Mouse (Mus musculus) kidney, adult 2 months (tissue): ENCODE results near the gene Hist1h2bk. TPM values are rescaled to one million over a fixed set of nuclear protein-coding genes. Genes with fewer than 3 reads are reported as not detected.
"Not testable (repeated sequence)": the region's sequence is repeated elsewhere in the genome, so short reads cannot be mapped to it uniquely, and the experiment has no call there.

Source experiments
- DNase-seq: peaks from one replicate; pipeline ENCODE4 v3.0.0; 2021
- H3K27ac ChIP-seq: fragments of 200-500 bp; 2 replicates; pipeline ENCODE4 v1.5.1; 2012; ENCODE audit warnings: low read depth, low read length, control low read depth, inconsistent platforms; ENCODE audit not compliant: insufficient read depth
- H3K27me3 ChIP-seq: fragments of 200-500 bp; replicated peaks from 2 replicates; pipeline ENCODE4 v1.6.1; 2012; ENCODE audit warnings: mild to moderate bottlenecking, moderate library complexity, low read length, inconsistent platforms; ENCODE audit not compliant: control insufficient read depth, insufficient read depth
- H3K36me3 ChIP-seq: fragments of 200-500 bp; 2 replicates; pipeline ENCODE4 v1.6.1; 2012; ENCODE audit warnings: mild to moderate bottlenecking, moderate library complexity, low read length, inconsistent platforms; ENCODE audit not compliant: control insufficient read depth, insufficient read depth
- H3K4me1 ChIP-seq: fragments of 200-500 bp; 2 replicates; pipeline ENCODE4 v1.6.1; 2011; ENCODE audit warnings: low read length; ENCODE audit not compliant: control insufficient read depth, insufficient read depth
- H3K4me3 ChIP-seq: fragments of 200-500 bp; 2 replicates; pipeline ENCODE4 v1.5.1; 2011; ENCODE audit warnings: mild to moderate bottlenecking, low read depth, low read length, control low read depth; ENCODE audit not compliant: insufficient read depth
- CTCF ChIP-seq: fragments of 200-500 bp; conservative IDR thresholded peaks from 2 replicates; pipeline ENCODE4 v1.5.1; 2011; ENCODE audit warnings: low read depth, mild to moderate bottlenecking, control low read depth, low read length, moderate library complexity, mixed read lengths; ENCODE audit not compliant: insufficient read depth, insufficient read length
- POLR2A ChIP-seq: fragments of 200-500 bp; IDR thresholded peaks from one replicate; pipeline ENCODE4 v1.6.1; 2011; ENCODE audit warnings: low read depth, low read length, control low read depth
- WGBS: fragments of 180-500 bp; shearing (Covaris S2); methylation state at CpG from one replicate; pipeline ENCODE4 v1.1.7; 2018; 5-methylcytosine and 5-hydroxymethylcytosine counted together
- polyA plus RNA-seq: library from polyadenylated mRNA; depleted of rRNA; stranded (reverse); fragments of >200 nt; gene quantifications from 2 replicates; pipeline ENCODE4 v1.2.3, GENCODE M21; 2012

The Hist1h2bk gene
- polyA plus RNA-seq, 1 experiment, result 4.2 TPM

- no peak overlapping the region for H3K27ac ChIP-seq
- WGBS, result 9% methylated on average over 22 of the region's 23 CpGs
Measured at GRCm38 (mm10) chr13:22036149-22036956, 683 bp downstream of the Hist1h2bk start.

GRCm38 (mm10) chr13:22036986-22037385 is 1.3 kb downstream of the Hist1h2bk start:
- 72% methylated on average over 3 of the region's 3 CpGs for WGBS
- Histone ChIP-seq H3K27me3 (no peaks in the 10 kb centered on the region), H3K27ac (no peak overlapping the region), H3K4me3 (no peak overlapping the region), H3K4me1 (peaks cover 8% of the 10 kb centered on the region; the same call in 1 of the 2 replicates), H3K36me3 (no peaks in the 10 kb centered on the region)
- DNase-seq, result no peak
- TF ChIP-seq POLR2A, result no peak
- no peak for TF ChIP-seq CTCF

More at GRCm38 (mm10) chr13:22036149-22036956, 683 bp downstream of the Hist1h2bk start:
- Histone ChIP-seq H3K27me3 (no peaks in the 10 kb centered on the region), H3K36me3 (no peaks in the 10 kb centered on the region), H3K4me3 (peak overlapping the region; percentile 11; the same call in 1 of the 2 replicates), H3K4me1 (peaks cover 8% of the 10 kb centered on the region; the same call in 1 of the 2 replicates)
- no peak for DNase-seq
- TF ChIP-seq POLR2A (no peak), CTCF (no peak)

- Histone ChIP-seq H3K27me3 (no peaks in the 10 kb centered on the region), H3K27ac (no peak overlapping the region), H3K4me3 (no peak overlapping the region), H3K36me3 (no peaks in the 10 kb centered on the region), H3K4me1 (peaks cover 12% of the 10 kb centered on the region; the same call in 1 of the 2 replicates)
- TF ChIP-seq POLR2A (no peak), CTCF (no peak)
- WGBS, result 69% methylated on average over 2 of the region's 2 CpGs
- DNase-seq, result no peak
Measured at GRCm38 (mm10) chr13:22037415-22037814, 1.7 kb downstream of the Hist1h2bk start.

- Histone ChIP-seq H3K4me1 (peaks cover 13% of the 10 kb centered on the region; the same call in 1 of the 2 replicates), H3K27me3 (no peaks in the 10 kb centered on the region), H3K4me3 (no peak overlapping the region), H3K36me3 (no peaks in the 10 kb centered on the region), H3K27ac (no peak overlapping the region)
- no peak for TF ChIP-seq CTCF
- no peak for TF ChIP-seq POLR2A
- 81% methylated on average over 5 of the region's 5 CpGs for WGBS
- DNase-seq, result no peak
Measured at GRCm38 (mm10) chr13:22039364-22039763, 3.7 kb downstream of the Hist1h2bk start.

- no peaks in the 10 kb centered on the region for H3K27me3 ChIP-seq
- no peak for DNase-seq
- 23% methylated on average over 2 of the region's 2 CpGs for WGBS
- H3K4me3 ChIP-seq, result no peak overlapping the region
- H3K36me3 ChIP-seq, result no peaks in the 10 kb centered on the region
- H3K4me1 ChIP-seq, result peaks cover 13% of the 10 kb centered on the region; the same call in 1 of the 2 replicates
- H3K27ac ChIP-seq, result no peak overlapping the region
- no peak for TF ChIP-seq POLR2A
Measured at GRCm38 (mm10) chr13:22039951-22040463, 4.3 kb downstream of the Hist1h2bk start.

- no peak for TF ChIP-seq CTCF
- TF ChIP-seq POLR2A, result no peak
- Histone ChIP-seq H3K4me1 (peaks cover 13% of the 10 kb centered on the region; the same call in 1 of the 2 replicates), H3K36me3 (no peaks in the 10 kb centered on the region), H3K27ac (no peak overlapping the region), H3K4me3 (peak overlapping the region; percentile 59), H3K27me3 (no peaks in the 10 kb centered on the region)
- 7% methylated on average over 21 of the region's 24 CpGs for WGBS
- no peak for DNase-seq
Measured at GRCm38 (mm10) chr13:22040464-22041141, 4.9 kb downstream of the Hist1h2bk start.

- H3K36me3 ChIP-seq, H3K27ac ChIP-seq, H3K27me3 ChIP-seq: not testable (repeated sequence)
- Histone ChIP-seq H3K4me3 (peak within 1 kb of the TSS; percentile 59), H3K4me1 (peaks cover 13% of the 10 kb centered on the region; the same call in 1 of the 2 replicates)
- peak; percentile 95 for DNase-seq
- TF ChIP-seq POLR2A, result peak; percentile 78
- 1% methylated on average over 27 of the region's 27 CpGs for WGBS
Measured at GRCm38 (mm10) chr13:22041142-22041536, 5.5 kb downstream of the Hist1h2bk start, which contains the start of gene Hist1h4i. Gene Hist1h4i, minus strand, starts transcription at chr13:22041362.
